Mouse (Mus musculus) lung, embryonic 15.5 days (tissue): ENCODE results near the gene Crcp. TPM values are rescaled to one million over a fixed set of nuclear protein-coding genes. Genes with fewer than 3 reads are reported as not detected.
A peak's percentile ranks its signal among the peaks of the same experiment; 100 is the strongest.

Source experiments
- ATAC-seq: fragments of 200-750 bp; cut with Nextera tagmentation; 2 replicates; pipeline ENCODE4 v1.8.0; 2017; ENCODE audit warnings: moderate number of reproducible peaks, borderline replicate concordance; ENCODE audit not compliant: low FRiP score, low TSS enrichment; ENCODE audit errors: extremely low read depth
- H3K27ac ChIP-seq: fragments of 300-500 bp; sonication (generic); 2 replicates; pipeline ENCODE4 v1.5.1; 2015; ENCODE audit warnings: moderate library complexity, mild to moderate bottlenecking, inconsistent platforms
- H3K27me3 ChIP-seq: fragments of 300-500 bp; sonication (generic); 2 replicates; pipeline ENCODE4 v1.6.1; 2015; ENCODE audit warnings: inconsistent platforms
- H3K36me3 ChIP-seq: fragments of 300-500 bp; sonication (generic); 2 replicates; pipeline ENCODE4 v1.6.1; 2015; ENCODE audit warnings: inconsistent platforms
- H3K4me1 ChIP-seq: fragments of 300-500 bp; sonication (generic); 2 replicates; pipeline ENCODE4 v1.6.1; 2015; ENCODE audit warnings: inconsistent platforms
- H3K4me2 ChIP-seq: fragments of 300-500 bp; sonication (generic); 2 replicates; pipeline ENCODE4 v1.6.1; 2015; ENCODE audit warnings: inconsistent platforms, mild to moderate bottlenecking, moderate library complexity
- H3K4me3 ChIP-seq: fragments of 300-500 bp; sonication (generic); 2 replicates; pipeline ENCODE4 v1.5.1; 2015; ENCODE audit warnings: mild to moderate bottlenecking, inconsistent platforms
- H3K9ac ChIP-seq: fragments of 300-500 bp; sonication (generic); 2 replicates; pipeline ENCODE4 v1.6.1; 2015; ENCODE audit warnings: inconsistent platforms
- H3K9me3 ChIP-seq: fragments of 300-500 bp; sonication (generic); 2 replicates; pipeline ENCODE4 v1.6.1; 2016; ENCODE audit warnings: inconsistent platforms
- WGBS: fragments of 180-500 bp; shearing (Covaris S2); methylation state at CpG from one replicate; pipeline ENCODE4 v1.1.7; 2015; 5-methylcytosine and 5-hydroxymethylcytosine counted together
- polyA plus RNA-seq: library from polyadenylated mRNA; unstranded; fragments of >200 nt; fragmentation: Nextera tagmentation; extraction: Ambion mirVana; gene quantifications from 2 replicates; pipeline ENCODE4 v1.2.1, GENCODE M21; 2015

Gene Crcp
- polyA plus RNA-seq, result 39.1 and 40.1 TPM in 2 replicates

DNA sequence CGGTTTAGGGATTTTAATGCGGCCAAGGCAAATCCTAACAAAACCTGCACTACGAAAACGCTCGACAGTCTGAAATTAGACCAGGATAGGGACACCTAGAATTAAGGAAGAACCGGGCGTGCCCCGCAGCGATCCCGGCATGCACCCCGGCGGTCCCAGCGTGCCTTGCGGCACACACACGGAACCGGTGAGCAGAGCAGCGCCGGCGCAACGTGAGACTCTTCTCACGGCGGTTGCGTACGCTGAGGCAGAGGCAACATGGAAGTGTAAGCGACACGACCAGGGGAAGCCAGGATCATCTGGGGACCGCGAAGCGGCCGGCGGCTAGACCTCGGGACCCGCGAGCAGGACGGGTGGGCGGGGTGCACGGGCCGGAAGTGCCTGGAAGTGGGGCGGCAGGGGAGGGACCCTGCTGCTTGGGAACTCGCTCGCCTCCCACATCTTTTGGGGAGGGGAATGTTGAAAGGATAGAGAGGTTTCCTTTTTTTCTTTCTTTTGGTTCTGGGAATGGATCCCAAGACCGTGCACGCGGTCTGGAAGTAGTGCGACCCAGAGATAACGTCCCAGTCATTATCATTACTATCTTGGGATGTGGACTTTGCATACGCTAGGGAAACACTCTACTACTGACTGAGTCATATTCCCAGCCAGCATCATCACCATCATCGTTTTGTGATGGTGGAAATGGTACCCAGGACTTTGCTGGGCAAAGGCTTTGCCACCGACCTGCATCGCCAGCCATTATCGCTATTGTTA is at the start of gene Crcp, which contains the start of gene Asl:
Crcp (plus strand) TSS at position 149 of the 756 bp plus-strand sequence.
Asl (minus strand) TSS at position 106 of the 756 bp plus-strand sequence.
- Histone ChIP-seq H3K27ac (peak within 1 kb of the TSS; percentile 97), H3K36me3 (no peaks in the 10 kb centered on the region), H3K9me3 (no peaks in the 10 kb centered on the region), H3K4me1 (0 out of 2 replicates have a peak, but pooled peaks cover 6% of the 10 kb centered on the region), H3K4me2 (peak within 1 kb of the TSS; percentile 82), H3K9ac (peak within 1 kb of the TSS; percentile 87), H3K27me3 (0 out of 2 replicates have a peak, but pooled peaks cover 2% of the 10 kb centered on the region), H3K4me3 (peak within 1 kb of the TSS; percentile 90)
- 2% methylated on average over 51 of the region's 51 CpGs for WGBS
- ATAC-seq, result peak; percentile 88

DNA sequence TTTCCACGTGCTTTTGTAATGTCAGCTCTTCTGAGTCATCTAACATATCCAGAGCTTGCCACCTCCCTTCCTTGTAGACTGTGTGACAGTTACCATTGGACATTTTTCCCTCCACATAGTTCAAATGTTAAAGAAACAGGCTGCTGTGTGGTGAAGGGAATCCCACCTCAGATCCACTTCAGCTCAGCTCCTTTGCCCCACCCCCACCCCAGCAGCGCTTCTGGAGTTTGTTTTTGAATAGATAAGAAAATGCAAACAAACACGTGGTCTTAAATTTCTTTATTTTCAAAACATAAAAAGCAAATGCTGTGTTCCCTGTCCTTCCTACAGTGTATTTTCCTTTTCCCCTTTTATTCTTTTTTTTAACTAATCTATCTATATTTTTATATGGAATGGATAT is 48.9 kb upstream of the Crcp start:
- H3K27me3 ChIP-seq, result no peaks in the 10 kb centered on the region
- 0 out of 2 replicates have a peak, but pooled peaks cover 3% of the 10 kb centered on the region for H3K4me1 ChIP-seq
- H3K36me3 ChIP-seq, result peaks cover 9% of the 10 kb centered on the region; the same call in 1 of the 2 replicates
- H3K4me2 ChIP-seq, result no peak overlapping the region
- H3K9ac ChIP-seq, result no peak overlapping the region
- H3K9me3 ChIP-seq, result no peaks in the 10 kb centered on the region
- no peak for ATAC-seq
- WGBS, result 26% methylated on average over 3 of the region's 3 CpGs
- no peak overlapping the region for H3K4me3 ChIP-seq
- H3K27ac ChIP-seq, result no peak overlapping the region

DNA sequence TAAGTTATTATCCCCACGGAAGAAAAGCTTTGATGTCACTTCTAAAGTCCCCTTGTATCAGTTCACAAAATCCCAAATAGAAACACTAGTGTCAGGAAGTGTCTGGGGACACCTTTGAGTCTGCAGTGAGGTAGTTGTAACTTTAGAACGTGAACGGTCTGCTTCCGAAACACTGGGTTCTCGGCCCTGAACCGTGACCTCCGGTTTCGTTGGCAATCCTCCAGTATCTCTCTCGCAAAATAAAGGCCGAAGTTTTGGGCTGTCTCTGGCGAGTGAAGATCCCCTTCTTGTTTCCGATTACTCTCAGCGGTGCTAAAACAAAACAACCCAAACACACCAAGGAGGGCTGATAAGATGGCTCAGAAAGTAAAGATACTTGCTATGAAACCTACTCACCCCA is 39.7 kb upstream of the Crcp start:
- no peak overlapping the region for H3K4me3 ChIP-seq
- H3K9me3 ChIP-seq, result no peaks in the 10 kb centered on the region
- ATAC-seq, result no peak
- H3K27me3 ChIP-seq, result no peaks in the 10 kb centered on the region
- no peak overlapping the region for H3K9ac ChIP-seq
- no peak overlapping the region for H3K27ac ChIP-seq
- WGBS, result 48% methylated on average over 13 of the region's 13 CpGs
- H3K36me3 ChIP-seq, result peaks cover 17% of the 10 kb centered on the region
- H3K4me2 ChIP-seq, result no peak overlapping the region
- no peaks in the 10 kb centered on the region for H3K4me1 ChIP-seq

DNA sequence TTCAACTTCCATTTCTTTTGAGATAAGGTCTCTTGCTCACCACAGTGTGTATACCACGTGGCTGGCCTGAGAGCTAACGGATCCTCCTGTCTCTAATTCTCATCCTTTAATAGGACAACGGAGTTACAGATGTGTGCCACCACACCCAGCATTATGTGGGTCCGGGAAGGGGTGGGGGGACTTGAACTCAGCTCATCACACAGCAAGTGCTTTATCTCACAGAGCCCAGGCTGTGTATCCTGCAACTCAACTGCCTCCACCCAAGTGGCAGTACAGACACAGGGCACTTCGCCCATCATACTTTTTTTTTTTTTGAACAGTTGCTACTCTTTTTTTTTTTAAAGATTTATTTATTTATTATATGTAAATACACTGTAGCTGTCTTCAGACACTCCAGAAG is 37.2 kb upstream of the Crcp start:
- H3K9me3 ChIP-seq, result no peaks in the 10 kb centered on the region
- 86% methylated on average over 5 of the region's 5 CpGs for WGBS
- no peak overlapping the region for H3K9ac ChIP-seq
- no peak overlapping the region for H3K27ac ChIP-seq
- no peak overlapping the region for H3K4me3 ChIP-seq
- no peak overlapping the region for H3K4me2 ChIP-seq
- H3K4me1 ChIP-seq, result no peaks in the 10 kb centered on the region
- H3K36me3 ChIP-seq, result peaks cover 17% of the 10 kb centered on the region
- H3K27me3 ChIP-seq, result no peaks in the 10 kb centered on the region
- no peak for ATAC-seq

DNA sequence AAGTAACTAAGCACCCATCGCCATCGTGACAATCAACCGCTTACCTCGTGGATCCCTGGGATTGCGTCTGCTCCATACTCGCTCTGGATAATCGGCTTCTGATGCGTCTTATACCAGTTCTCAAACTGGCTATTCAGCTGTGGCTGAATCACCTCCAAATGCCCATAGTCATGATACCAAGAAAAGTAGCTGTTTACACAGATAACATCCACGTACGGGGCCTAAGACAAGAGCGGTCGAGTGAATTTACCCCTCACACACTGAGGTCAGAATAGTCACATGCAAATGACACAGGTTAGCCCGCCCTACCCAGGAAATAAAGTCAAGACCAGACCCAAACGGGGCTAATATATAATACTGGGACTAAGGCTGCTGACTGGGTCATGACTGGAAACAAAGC is 35.7 kb upstream of the Crcp start:
- Histone ChIP-seq H3K4me3 (no peak overlapping the region), H3K9ac (no peak overlapping the region), H3K27ac (no peak overlapping the region), H3K4me1 (no peaks in the 10 kb centered on the region), H3K27me3 (no peaks in the 10 kb centered on the region), H3K9me3 (no peaks in the 10 kb centered on the region), H3K4me2 (no peak overlapping the region), H3K36me3 (peaks cover 16% of the 10 kb centered on the region; the same call in 1 of the 2 replicates)
- WGBS, result 87% methylated on average over 14 of the region's 14 CpGs
- no peak for ATAC-seq

DNA sequence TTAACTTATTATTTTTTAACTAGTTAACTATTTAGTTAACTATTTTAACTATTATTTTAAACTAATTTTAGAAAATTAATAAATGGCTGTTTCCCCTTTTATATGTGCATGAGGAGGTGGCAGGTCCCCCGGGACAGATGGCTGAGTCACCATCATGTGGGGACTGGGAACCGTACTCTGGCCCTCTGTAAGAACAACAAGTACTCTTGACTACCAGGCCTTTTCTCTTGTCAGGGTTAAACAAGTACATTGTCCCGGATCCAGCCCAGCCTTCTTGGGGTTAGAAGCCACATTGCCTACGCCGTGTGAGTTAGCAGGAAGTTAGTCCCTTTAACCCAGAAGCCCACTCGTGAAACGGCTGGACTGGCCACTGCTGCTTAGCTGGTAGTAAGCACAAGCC is 34.1 kb upstream of the Crcp start:
- 82% methylated on average over 7 of the region's 7 CpGs for whole genome bisulfite sequencing
- Histone ChIP-seq H3K4me1 (no peaks in the 10 kb centered on the region), H3K4me3 (no peak overlapping the region), H3K27me3 (no peaks in the 10 kb centered on the region), H3K36me3 (0 out of 2 replicates have a peak, but pooled peaks cover 4% of the 10 kb centered on the region), H3K9me3 (no peaks in the 10 kb centered on the region), H3K9ac (no peak overlapping the region), H3K27ac (no peak overlapping the region), H3K4me2 (no peak overlapping the region)
- ATAC-seq, result no peak

DNA sequence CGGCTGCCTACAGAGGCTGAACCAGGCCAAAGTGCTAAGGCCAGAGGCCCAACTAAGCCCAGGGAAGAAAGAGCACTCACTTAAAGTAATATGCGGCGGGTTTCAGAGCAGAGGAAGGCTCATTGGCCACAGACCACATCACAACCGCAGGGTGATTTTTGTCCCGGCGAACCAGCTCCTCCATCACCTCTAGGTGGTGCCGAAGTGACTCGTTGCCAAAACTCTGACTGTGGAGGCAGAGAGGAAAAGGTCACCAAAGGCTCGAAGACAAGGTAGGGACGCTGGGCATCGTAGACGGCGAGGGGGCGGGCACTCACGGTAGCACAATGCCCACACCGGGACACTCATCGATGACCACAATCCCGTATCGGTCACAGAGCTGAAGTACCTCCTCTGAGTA is 31.4 kb upstream of the Crcp start:
- no peak overlapping the region for H3K4me2 ChIP-seq
- H3K9me3 ChIP-seq, result no peaks in the 10 kb centered on the region
- H3K27me3 ChIP-seq, result no peaks in the 10 kb centered on the region
- no peak overlapping the region for H3K9ac ChIP-seq
- H3K4me1 ChIP-seq, result peaks cover 12% of the 10 kb centered on the region
- H3K27ac ChIP-seq, result no peak overlapping the region
- no peak overlapping the region for H3K4me3 ChIP-seq
- H3K36me3 ChIP-seq, result 0 out of 2 replicates have a peak, but pooled peaks cover 4% of the 10 kb centered on the region
- ATAC-seq, result no peak
- WGBS, result 66% methylated on average over 19 of the region's 19 CpGs

DNA sequence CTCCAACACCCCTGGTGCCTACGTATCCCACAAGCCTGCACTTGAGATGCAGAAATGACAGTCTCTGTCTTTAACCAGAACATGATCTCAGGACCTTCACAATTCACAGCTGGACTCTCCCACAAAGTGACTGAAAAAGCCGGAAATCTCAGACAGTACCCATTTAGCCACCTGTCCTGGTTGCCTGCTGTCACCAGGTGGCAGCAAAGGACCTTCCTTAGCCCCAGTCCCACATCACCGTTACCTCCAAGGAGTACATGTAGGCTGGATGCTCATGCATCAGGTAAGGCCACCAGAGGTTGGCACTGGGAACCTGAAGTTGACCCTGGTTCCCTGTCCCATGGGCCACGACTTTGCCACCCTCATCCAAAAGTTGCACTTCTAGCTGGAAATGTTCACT is 30.0 kb upstream of the Crcp start:
- H3K9ac ChIP-seq, result no peak overlapping the region
- H3K36me3 ChIP-seq, result 0 out of 2 replicates have a peak, but pooled peaks cover 4% of the 10 kb centered on the region
- H3K9me3 ChIP-seq, result no peaks in the 10 kb centered on the region
- H3K27me3 ChIP-seq, result no peaks in the 10 kb centered on the region
- H3K4me3 ChIP-seq, result no peak overlapping the region
- no peak overlapping the region for H3K27ac ChIP-seq
- ATAC-seq, result no peak
- H3K4me1 ChIP-seq, result peaks cover 21% of the 10 kb centered on the region
- no peak overlapping the region for H3K4me2 ChIP-seq
- 27% methylated on average over 4 of the region's 4 CpGs for WGBS

DNA sequence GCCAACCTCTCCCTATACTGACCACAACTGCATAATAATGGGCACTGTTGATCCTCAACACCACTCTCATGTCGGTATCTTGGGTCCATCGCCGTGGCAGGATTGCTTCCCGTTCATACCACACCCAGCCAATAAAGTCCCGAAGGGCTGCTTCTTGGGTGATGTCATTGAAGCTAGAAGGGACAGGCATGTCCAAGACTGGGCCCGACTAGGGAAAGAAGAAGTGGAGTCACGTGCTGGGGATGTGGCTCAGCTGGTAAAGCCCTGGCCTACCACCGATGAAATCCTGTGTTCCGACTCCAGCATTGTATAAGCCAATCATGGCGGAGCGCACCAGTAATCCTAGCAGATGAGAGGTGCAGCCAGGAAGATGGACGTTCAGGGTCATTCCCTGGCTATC is 28.4 kb upstream of the Crcp start:
- Histone ChIP-seq H3K27ac (no peak overlapping the region), H3K4me2 (no peak overlapping the region), H3K4me3 (no peak overlapping the region), H3K36me3 (0 out of 2 replicates have a peak, but pooled peaks cover 4% of the 10 kb centered on the region), H3K27me3 (no peaks in the 10 kb centered on the region), H3K9ac (no peak overlapping the region), H3K4me1 (peaks cover 21% of the 10 kb centered on the region), H3K9me3 (no peaks in the 10 kb centered on the region)
- no peak for ATAC-seq
- 86% methylated on average over 12 of the region's 12 CpGs for WGBS

DNA sequence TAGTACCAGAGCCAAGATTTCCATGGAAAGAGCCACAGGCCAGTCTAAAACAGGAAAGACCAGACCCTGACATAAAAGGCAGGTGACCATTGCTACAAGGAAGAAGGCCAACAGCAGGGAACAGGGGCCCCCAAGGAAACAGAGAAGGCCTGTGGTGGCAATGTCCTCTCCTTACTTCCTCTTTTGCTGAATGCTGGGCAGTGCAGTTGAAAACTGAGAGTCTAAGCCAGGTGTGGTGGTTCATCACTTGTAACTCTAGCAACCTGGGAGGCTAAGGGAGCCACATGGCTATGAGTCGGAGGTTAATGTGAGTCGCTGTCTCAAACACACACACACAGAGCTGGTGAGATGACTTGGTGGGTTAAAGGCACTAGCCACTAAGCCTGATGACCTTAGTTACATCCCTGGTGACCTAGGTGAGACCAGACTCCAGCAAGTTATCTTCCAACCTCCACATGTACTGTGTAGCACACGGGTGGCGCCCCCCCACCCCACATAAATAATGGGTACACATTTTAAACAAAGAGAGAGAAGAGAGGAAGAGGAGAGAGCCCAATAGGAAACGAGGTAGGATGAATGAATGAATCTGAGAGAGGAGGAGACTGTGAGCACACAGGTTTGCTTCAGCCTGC is 27.6 kb upstream of the Crcp start:
- H3K27ac ChIP-seq, result no peak overlapping the region
- peak overlapping the region; percentile 62 for H3K4me3 ChIP-seq

DNA sequence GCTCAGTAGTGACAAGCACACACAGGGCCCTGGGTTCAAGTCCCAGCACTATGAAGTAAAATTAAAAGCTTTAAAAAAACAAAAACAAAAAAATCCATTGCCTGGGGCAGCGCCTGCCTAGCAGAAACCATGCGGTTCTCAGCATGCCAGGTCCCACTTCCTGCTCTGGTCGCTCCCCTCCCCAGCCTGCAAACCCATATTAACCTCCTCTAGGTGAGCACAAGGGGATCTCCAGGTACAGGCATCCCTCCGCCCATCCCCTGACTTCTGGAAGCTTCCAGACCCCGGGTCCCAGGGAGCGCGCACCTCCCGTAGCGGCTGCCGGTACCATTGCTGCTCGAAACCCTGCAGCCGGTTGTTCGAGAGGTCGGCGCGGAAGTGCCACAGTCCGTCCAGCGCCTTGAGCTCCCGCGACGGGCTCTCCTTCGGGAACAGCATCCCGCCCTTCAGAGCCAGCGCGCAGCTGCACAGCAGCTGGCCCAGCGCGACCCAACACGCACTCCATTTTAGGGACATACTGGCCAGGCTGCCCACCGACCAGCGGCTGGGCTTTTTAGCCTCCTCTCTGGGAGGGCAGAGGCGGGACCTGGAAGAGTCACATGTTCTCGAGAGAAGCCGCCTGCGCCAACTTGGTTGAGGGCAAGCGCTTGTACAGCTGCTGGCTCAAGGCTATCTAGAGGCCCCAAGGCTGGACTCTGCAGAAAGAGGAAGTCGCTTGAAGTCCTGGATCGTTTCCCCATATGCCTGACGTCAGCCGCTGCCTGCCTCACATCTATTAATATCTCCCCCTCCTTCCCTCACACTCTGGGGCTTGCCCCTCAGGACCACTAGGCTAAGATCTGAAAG is 26.6 kb upstream of the Crcp start, which contains the start of gene Gusb:
Gusb (minus strand) TSS at position 749 of the 846 bp plus-strand sequence.
- Histone ChIP-seq H3K4me2 (peak within 1 kb of the TSS; percentile 81), H3K4me3 (peak within 1 kb of the TSS; percentile 62), H3K36me3 (no peaks in the 10 kb centered on the region), H3K9me3 (no peaks in the 10 kb centered on the region), H3K27ac (peak within 1 kb of the TSS; percentile 86), H3K4me1 (peaks cover 21% of the 10 kb centered on the region), H3K27me3 (no peaks in the 10 kb centered on the region), H3K9ac (peak within 1 kb of the TSS; percentile 72)
- under 1% methylated on average over 39 of the region's 39 CpGs for WGBS
- peak; percentile 95 for ATAC-seq

More for the DNA sequence above, 27.6 kb upstream of the Crcp start:
- Histone ChIP-seq H3K4me1 (peaks cover 21% of the 10 kb centered on the region), H3K9ac (peak overlapping the region; percentile 72), H3K27me3 (no peaks in the 10 kb centered on the region), H3K4me2 (peak overlapping the region; percentile 81), H3K9me3 (no peaks in the 10 kb centered on the region), H3K36me3 (0 out of 2 replicates have a peak, but pooled peaks cover 4% of the 10 kb centered on the region)
- ATAC-seq, result no peak
- 43% methylated on average over 5 of the region's 5 CpGs for WGBS
